ENCODE assay signal across 8 mouse cellular contexts in the genomic region with DNA sequence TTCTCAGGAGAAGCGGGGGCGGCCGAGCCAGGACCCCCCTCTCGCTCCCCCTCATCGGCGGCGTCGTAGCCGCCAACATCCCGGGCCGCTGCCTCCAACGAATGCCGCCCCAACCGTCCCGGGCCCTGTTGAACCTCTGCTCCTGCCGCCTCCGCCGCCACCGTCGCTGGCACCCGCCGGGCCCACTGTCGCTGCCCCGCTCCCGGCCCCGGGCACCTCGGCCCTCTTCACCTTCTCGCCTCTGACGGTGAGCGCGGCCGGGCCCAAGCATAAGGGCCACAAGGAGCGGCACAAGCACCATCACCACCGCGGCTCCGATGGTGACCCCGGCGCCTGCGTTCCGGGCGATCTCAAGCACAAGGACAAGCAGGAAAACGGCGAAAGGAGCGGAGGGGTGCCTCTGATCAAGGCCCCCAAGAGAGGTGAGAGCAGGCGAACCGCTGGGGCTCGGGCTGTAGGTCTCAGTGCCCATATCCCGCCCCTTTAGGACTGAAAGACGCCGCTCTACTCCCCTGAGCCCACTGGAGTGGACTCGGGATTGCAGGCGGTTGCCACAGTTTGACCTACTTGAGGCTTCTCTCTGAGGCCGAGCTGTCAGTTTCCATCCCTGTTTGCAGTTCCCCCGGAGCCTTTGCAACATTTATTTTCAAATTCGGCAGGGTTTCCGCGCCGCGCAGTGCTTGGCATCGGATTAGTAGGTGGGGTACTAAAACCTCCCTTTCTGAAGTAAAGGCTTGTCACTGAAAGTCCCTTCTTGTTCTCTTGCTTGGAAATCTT. TPM values are rescaled to one million over a fixed set of nuclear protein-coding genes. Genes with fewer than 3 reads are reported as not detected.
DNase-seq lines count a peak whose midpoint lies in the region; ATAC-seq and TF ChIP-seq lines count a peak whose summit lies in the region.

No protein-coding gene starts in this region.

- H3K27me3 ChIP-seq in C2C12 (ENCODE audit: control insufficient read depth, insufficient read depth, insufficient read length), result no peaks in the 10 kb centered on the region
- H3K27me3 ChIP-seq in embryonic facial prominence, embryonic 10.5 days (replicated peaks; ENCODE audit: low read depth, poor library complexity, severe bottlenecking), result no peaks in the 10 kb centered on the region
- H3K27me3 ChIP-seq in kidney, embryonic 16.5 days (ENCODE audit: insufficient read depth, low read length), result no peaks in the 10 kb centered on the region
- no peaks in the 10 kb centered on the region for H3K27me3 ChIP-seq in liver, embryonic 15.5 days
- H3K27me3 ChIP-seq in neural tube, embryonic 12.5 days (replicated peaks), result no peaks in the 10 kb centered on the region

- no peak for TF ChIP-seq CTCF in C2C12 (IDR thresholded peaks at IDR 0.05; ENCODE audit: control insufficient read depth, insufficient read depth, insufficient read length)

- peaks cover 45% of the 10 kb centered on the region for H3K79me3 ChIP-seq in C2C12 (ENCODE audit: low read depth)

- H3K9me3 ChIP-seq in embryonic facial prominence, embryonic 10.5 days, result no peaks in the 10 kb centered on the region
- no peaks in the 10 kb centered on the region for H3K9me3 ChIP-seq in kidney, embryonic 16.5 days (ENCODE audit: low read length)
- no peaks in the 10 kb centered on the region for H3K9me3 ChIP-seq in liver, embryonic 15.5 days (replicated peaks)
- no peaks in the 10 kb centered on the region for H3K9me3 ChIP-seq in neural tube, embryonic 12.5 days

- peaks cover 54% of the 10 kb centered on the region for H3K79me2 ChIP-seq in C2C12 (ENCODE audit: control insufficient read depth, insufficient read depth)

- H3K4me1 ChIP-seq in embryonic facial prominence, embryonic 10.5 days, result peaks cover 20% of the 10 kb centered on the region
- peaks cover 13% of the 10 kb centered on the region for H3K4me1 ChIP-seq in kidney, embryonic 16.5 days (ENCODE audit: insufficient read depth, low read length)
- H3K4me1 ChIP-seq in liver, embryonic 15.5 days (replicated peaks), result peaks cover 22% of the 10 kb centered on the region
- H3K4me1 ChIP-seq in neural tube, embryonic 12.5 days, result peaks cover 10% of the 10 kb centered on the region

- DNase-seq in MN1 (ENCODE audit: low spot score), result peak; percentile 77
- DNase-seq in embryonic facial prominence, embryonic 10.5 days (ENCODE audit: low spot score), result peak; percentile 76
- peak; percentile 47 to 49 for DNase-seq in heart, adult 9 months (ENCODE audit: low spot score in 2 of 2)

- H3K36me3 ChIP-seq in C2C12 (ENCODE audit: control insufficient read depth, insufficient read depth), result peaks cover 3% of the 10 kb centered on the region
- H3K36me3 ChIP-seq in embryonic facial prominence, embryonic 10.5 days (replicated peaks), result peaks cover 4% of the 10 kb centered on the region
- H3K36me3 ChIP-seq in kidney, embryonic 16.5 days (ENCODE audit: insufficient read depth, low read length), result no peaks in the 10 kb centered on the region
- no peaks in the 10 kb centered on the region; the same call in 1 of the 2 replicates for H3K36me3 ChIP-seq in liver, embryonic 15.5 days (replicated peaks)
- H3K36me3 ChIP-seq in neural tube, embryonic 12.5 days, result peaks cover 3% of the 10 kb centered on the region; the same call in 1 of the 2 replicates

- H3K9ac ChIP-seq in kidney, embryonic 16.5 days (replicated peaks; ENCODE audit: low read length), result peak overlapping the region; percentile 98
- H3K9ac ChIP-seq in liver, embryonic 15.5 days, result peak overlapping the region; percentile 98
- peak overlapping the region; percentile 94 for H3K9ac ChIP-seq in neural tube, embryonic 12.5 days

- H3ac ChIP-seq in C2C12 (ENCODE audit: control insufficient read depth, insufficient read length, low read depth), result peak overlapping the region; percentile 83

- H3K27ac ChIP-seq in embryonic facial prominence, embryonic 10.5 days (replicated peaks), result peak overlapping the region; percentile 97
- peak overlapping the region; percentile 90 for H3K27ac ChIP-seq in kidney, embryonic 16.5 days (ENCODE audit: low read length)
- peak overlapping the region; percentile 93 for H3K27ac ChIP-seq in liver, embryonic 15.5 days (replicated peaks)
- H3K27ac ChIP-seq in neural tube, embryonic 12.5 days, result peak overlapping the region; percentile 86

- peak; percentile 36 for ATAC-seq in kidney, embryonic 16.5 days (ENCODE audit: low FRiP score, low TSS enrichment)
- peak; percentile 33 for ATAC-seq in liver, embryonic 15.5 days (ENCODE audit: insufficient read depth)
- ATAC-seq in neural tube, embryonic 12.5 days (ENCODE audit: low FRiP score, low read depth), result peak; percentile 55
- no peak; the same call in 1 of the 2 replicates for ATAC-seq in granulocyte monocyte progenitor cell, adult 5-6 weeks (replicated peaks; ENCODE audit: poor library complexity, severe bottlenecking)

- 0% methylated on average over 53 of the region's 60 CpGs for WGBS in embryonic facial prominence, embryonic 10.5 days
- under 1% methylated on average over 52 of the region's 60 CpGs for WGBS in kidney, embryonic 16.5 days
- WGBS in liver, embryonic 15.5 days (ENCODE audit: insufficient replicate concordance), result under 1% methylated on average over 60 of the region's 60 CpGs
- WGBS in neural tube, embryonic 12.5 days, result under 1% methylated on average over 59 of the region's 60 CpGs

- peak overlapping the region; percentile 89 for H3K4me3 ChIP-seq in C2C12 (ENCODE audit: insufficient read depth, poor library complexity, severe bottlenecking)
- peak overlapping the region; percentile 97 for H3K4me3 ChIP-seq in embryonic facial prominence, embryonic 10.5 days
- H3K4me3 ChIP-seq in kidney, embryonic 16.5 days (ENCODE audit: low read length), result peak overlapping the region; percentile 100
- peak overlapping the region; percentile 100 for H3K4me3 ChIP-seq in liver, embryonic 15.5 days (replicated peaks)
- peak overlapping the region; percentile 97 for H3K4me3 ChIP-seq in neural tube, embryonic 12.5 days

- peak overlapping the region; percentile 61 for H3K4me2 ChIP-seq in kidney, embryonic 16.5 days (replicated peaks; ENCODE audit: low read depth, low read length)
- peak overlapping the region; percentile 77 for H3K4me2 ChIP-seq in liver, embryonic 15.5 days
- H3K4me2 ChIP-seq in neural tube, embryonic 12.5 days (replicated peaks), result peak overlapping the region; percentile 75

TF ChIP-seq in C2C12, 6 proteins besides CTCF, POLR2A, EP300 and RAD21:
- no peak for TF ChIP-seq MYOD1 (IDR thresholded peaks at IDR 0.05; ENCODE audit: control insufficient read depth, insufficient read length, low read depth)
- TF ChIP-seq CEBPB (IDR thresholded peaks at IDR 0.05; ENCODE audit: low read depth), result no peak
- TF ChIP-seq USF1 (IDR thresholded peaks at IDR 0.05; ENCODE audit: low read depth), result no peak

RNA-seq across cellular contexts. Expression of gene Rsbn1, which starts 1.0 kb away (rescaled TPM):
- 2.6 TPM for polyA plus RNA-seq in C2C12 (2012; fragmentation: generic; extraction: Trizol)
- polyA plus RNA-seq in embryonic facial prominence, embryonic 10.5 days (2016; fragmentation: Nextera tagmentation; extraction: Ambion mirVana), result 14.4 TPM in 2 replicates
- polyA plus RNA-seq in kidney, embryonic 16.5 days (2015; fragmentation: Nextera tagmentation; extraction: Ambion mirVana), result 8.9 TPM in 2 replicates
- 3.7 and 3.8 TPM in 2 replicates for polyA plus RNA-seq in liver, embryonic 15.5 days (2015; fragmentation: Nextera tagmentation; extraction: Ambion mirVana)
- 24.0 and 25.3 TPM in 2 replicates for polyA plus RNA-seq in neural tube, embryonic 12.5 days (2016; fragmentation: Nextera tagmentation; extraction: Ambion mirVana)
- total RNA-seq in granulocyte monocyte progenitor cell, adult 5-6 weeks (2014; fragmentation: Nextera tagmentation), result 30.6 and 37.7 TPM in 2 replicates
- 59.6 and 63.9 TPM in 2 replicates for total RNA-seq in granulocyte monocyte progenitor cell, adult 5-6 weeks (2017)

RNA-seq across cellular contexts. Expression of gene Phtf1, which starts 53.0 kb away (rescaled TPM):
- polyA plus RNA-seq in C2C12 (2012; fragmentation: generic; extraction: Trizol), result 10.0 TPM
- polyA plus RNA-seq in embryonic facial prominence, embryonic 10.5 days (2016; fragmentation: Nextera tagmentation; extraction: Ambion mirVana), result 31.4 and 34.2 TPM in 2 replicates
- polyA plus RNA-seq in kidney, embryonic 16.5 days (2015; fragmentation: Nextera tagmentation; extraction: Ambion mirVana), result 25.9 and 26.8 TPM in 2 replicates
- polyA plus RNA-seq in liver, embryonic 15.5 days (2015; fragmentation: Nextera tagmentation; extraction: Ambion mirVana), result 3.9 and 4.7 TPM in 2 replicates
- polyA plus RNA-seq in neural tube, embryonic 12.5 days (2016; fragmentation: Nextera tagmentation; extraction: Ambion mirVana), result 43.3 and 43.5 TPM in 2 replicates
- total RNA-seq in granulocyte monocyte progenitor cell, adult 5-6 weeks (2014; fragmentation: Nextera tagmentation), result 13.8 and 17.9 TPM in 2 replicates
- 26.1 and 33.4 TPM in 2 replicates for total RNA-seq in granulocyte monocyte progenitor cell, adult 5-6 weeks (2017)

RNA-seq across cellular contexts. Expression of gene Ptpn22, which starts 55.3 kb away (rescaled TPM):
- polyA plus RNA-seq in C2C12 (2012; fragmentation: generic; extraction: Trizol), result 1.8 TPM
- 0.11 and 0.33 TPM in 2 replicates for polyA plus RNA-seq in embryonic facial prominence, embryonic 10.5 days (2016; fragmentation: Nextera tagmentation; extraction: Ambion mirVana)
- polyA plus RNA-seq in kidney, embryonic 16.5 days (2015; fragmentation: Nextera tagmentation; extraction: Ambion mirVana), result 0.80 and 0.82 TPM in 2 replicates
- polyA plus RNA-seq in liver, embryonic 15.5 days (2015; fragmentation: Nextera tagmentation; extraction: Ambion mirVana), result 3.5 and 4.1 TPM in 2 replicates
- polyA plus RNA-seq in neural tube, embryonic 12.5 days (2016; fragmentation: Nextera tagmentation; extraction: Ambion mirVana), result 0.44 TPM in 1 of 2 replicates, not detected in the other
- 69.0 and 80.1 TPM in 2 replicates for total RNA-seq in granulocyte monocyte progenitor cell, adult 5-6 weeks (2014; fragmentation: Nextera tagmentation)
- 42.2 and 65.5 TPM in 2 replicates for total RNA-seq in granulocyte monocyte progenitor cell, adult 5-6 weeks (2017)
